Mouse (Mus musculus): ENCODE results near the gene Cemip. TPM values are rescaled to one million over a fixed set of nuclear protein-coding genes. Genes with fewer than 3 reads are reported as not detected.

The Cemip gene
- total and polyA plus RNA-seq, 3 experiments: 0.12 to 0.14 TPM; not detected in 1

DNA sequence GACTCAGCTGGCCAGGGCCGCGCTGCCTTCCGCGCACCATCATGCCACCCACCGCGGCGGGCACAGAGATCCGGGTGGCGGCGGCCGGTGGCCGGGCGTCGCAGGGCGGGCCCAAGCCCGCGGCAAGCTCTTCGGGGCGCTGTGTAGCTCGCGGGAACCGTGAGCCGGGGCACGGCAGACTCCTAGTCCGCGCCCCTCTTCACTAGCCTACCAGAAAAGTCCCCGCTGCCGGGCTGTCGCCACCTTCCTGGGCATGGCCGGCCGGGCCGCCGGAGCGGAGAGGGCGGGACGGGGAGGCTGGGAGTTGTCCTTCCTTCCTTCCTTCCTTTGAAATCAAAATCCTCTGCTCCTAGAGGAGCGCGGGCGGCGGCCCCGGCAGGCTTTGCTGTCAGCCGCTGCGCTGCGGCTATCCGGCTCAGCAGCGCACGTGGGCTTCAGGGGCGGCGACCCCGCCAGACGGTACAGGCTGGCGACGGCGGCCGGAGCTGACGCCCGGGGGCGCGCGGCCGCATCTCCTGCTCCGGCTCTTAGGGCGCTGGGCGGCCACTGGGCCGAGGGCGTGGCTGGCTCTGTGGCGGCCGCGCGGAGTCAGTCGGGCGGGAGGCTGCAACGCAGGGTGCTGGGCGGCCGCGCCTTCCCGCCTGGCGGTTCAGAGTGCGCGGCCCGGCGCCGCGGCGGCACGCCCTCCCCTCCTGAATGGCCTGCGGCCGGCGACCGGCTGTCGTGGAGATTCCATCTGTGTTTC, 202.9 kb downstream of the Cemip start:
- WGBS: under 1% methylated on average over 88 of the region's 91 CpGs
- peak; percentile 85 to 89 for DNase-seq
- H3K79me2 ChIP-seq (replicated peaks; ENCODE audit: control insufficient read depth, insufficient read depth, low read length): 0 out of 2 replicates have a peak, but pooled peaks cover 4% of the 10 kb centered on the region
- no peaks in the 10 kb centered on the region for H3K27me3 ChIP-seq (ENCODE audit: control insufficient read depth, insufficient read depth, low read length)
- H3K27ac ChIP-seq: peak overlapping the region; percentile 92
- peaks cover 27% of the 10 kb centered on the region for H3K36me3 ChIP-seq (ENCODE audit: control insufficient read depth, insufficient read depth, low read length)
- intact Hi-C loops (cut with DNase I): loop anchor here (1.0 to 5.0 kb wide), 5 partner anchors 41 to 251 kb away; partner anchors contain the start of gene Stard5
- H3K4me3 ChIP-seq: peak overlapping the region; percentile 91
- peak overlapping the region; percentile 86 for H3K9ac ChIP-seq (ENCODE audit: low read depth, low read length)
- H3K4me1 ChIP-seq (ENCODE audit: control insufficient read depth, insufficient read depth, low read length): peaks cover 6% of the 10 kb centered on the region
- TF ChIP-seq POLR2A (IDR thresholded peaks at IDR 0.05; ENCODE audit: insufficient read depth, low read depth, low read length) (0 out of 2 replicates have a peak, but pooled peaks have one; percentile 38), CTCF (IDR thresholded peaks at IDR 0.05) (no peak), EP300 (IDR thresholded peaks at IDR 0.05; ENCODE audit: insufficient read depth, low read depth, low read length) (0 out of 2 replicates have a peak, but pooled peaks have one; percentile 36)

Other genes with a start within 250 kb of the Cemip start
- 1 to 10 TPM; 6.5 to 8.7 TPM for gene Tlnrd1, start 202.2 kb downstream of the Cemip start, total RNA-seq (2021)
- gene Tlnrd1, start 202.2 kb downstream of the Cemip start, polyA plus RNA-seq (2012; rRNA removed): 5.9 and 7.2 TPM in 2 replicates
- gene Mesd, start 202.0 kb downstream of the Cemip start, total RNA-seq (2021): 10 to 100 TPM; 51.5 to 52.0 TPM
- 11.4 and 19.4 TPM in 2 replicates for gene Mesd, start 202.0 kb downstream of the Cemip start, polyA plus RNA-seq (2012; rRNA removed)
- gene Abhd17c, start 65.4 kb upstream of the Cemip start, total RNA-seq (2021): 10 to 100 TPM; 32.7 to 34.8 TPM
- 29.5 and 40.8 TPM in 2 replicates for gene Abhd17c, start 65.4 kb upstream of the Cemip start, polyA plus RNA-seq (2012; rRNA removed)